Comparison of ENCODE assay signal across 5 mouse cellular contexts in the genomic region with DNA sequence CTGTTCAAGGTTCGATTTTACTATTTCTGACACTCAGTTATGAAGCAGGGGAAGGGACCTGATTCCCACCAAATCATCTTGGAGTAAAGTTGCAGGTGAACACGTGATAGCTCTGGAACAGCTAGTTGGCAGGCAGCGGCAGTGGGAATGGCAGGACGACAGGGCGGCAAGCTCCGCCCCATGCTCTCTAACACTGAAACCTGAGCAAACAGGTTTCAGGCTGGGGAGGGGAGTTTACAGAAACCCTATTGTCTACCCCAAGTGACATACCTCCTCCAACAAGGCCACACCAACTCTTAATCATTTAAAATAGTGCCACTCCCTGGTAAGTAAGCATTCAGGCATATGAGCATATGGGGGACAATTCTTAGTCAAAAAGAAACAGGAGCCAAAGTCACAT.
DNase-seq lines count a peak whose midpoint lies in the region; TF ChIP-seq lines count a peak whose summit lies in the region.
"Not testable (repeated sequence)": the region's sequence is repeated elsewhere in the genome, so short reads cannot be mapped to it uniquely, and the experiment has no call there.

No protein-coding gene starts in this region.

- peaks cover 59% of the 10 kb centered on the region for H3K4me1 ChIP-seq in E14TG2a.4 (replicated peaks; ENCODE audit: low read depth, low read length)
- not testable (repeated sequence) for H3K4me1 ChIP-seq in ES-Bruce4 (ENCODE audit: control insufficient read depth, insufficient read depth, low read length)

- H3K27me3 ChIP-seq in E14TG2a.4 (ENCODE audit: insufficient read depth, low read length), result peaks cover 11% of the 10 kb centered on the region
- not testable (repeated sequence) for H3K27me3 ChIP-seq in ES-Bruce4 (ENCODE audit: control insufficient read depth, insufficient read depth, low read length, poor library complexity, severe bottlenecking)

- not testable (repeated sequence) for TF ChIP-seq POLR2A in ES-Bruce4 (IDR thresholded peaks at IDR 0.05; ENCODE audit: insufficient read depth, low read length)

- peak; percentile 75; the same call in 1 of the 2 replicates for TF ChIP-seq EP300 in ES-Bruce4 (IDR thresholded peaks at IDR 0.05; ENCODE audit: insufficient read depth, low read depth, low read length)

- H3K9me3 ChIP-seq in E14TG2a.4 (ENCODE audit: low read length), result peaks cover 28% of the 10 kb centered on the region
- not testable (repeated sequence) for H3K9me3 ChIP-seq in ES-Bruce4 (replicated peaks; ENCODE audit: control insufficient read depth, insufficient read depth, low read length, poor library complexity, severe bottlenecking)

- not testable (repeated sequence) for H3K36me3 ChIP-seq in E14TG2a.4 (ENCODE audit: insufficient read depth, low read length); ES-Bruce4 (ENCODE audit: control insufficient read depth, insufficient read depth, low read length, poor library complexity, severe bottlenecking)

- H3K4me3 ChIP-seq in E14TG2a.4 (replicated peaks; ENCODE audit: low read length), result peak overlapping the region; percentile 29; the same call in 1 of the 2 replicates
- not testable (repeated sequence) for H3K4me3 ChIP-seq in ES-Bruce4 (ENCODE audit: low read depth, low read length)

- H3K27ac ChIP-seq in ES-Bruce4 (ENCODE audit: insufficient read depth, low read length), result 0 out of 2 replicates have a peak overlapping the region, but pooled peaks have one; percentile 20

- TF ChIP-seq CTCF in E14TG2a.4 (conservative IDR thresholded peaks at IDR 0.05; ENCODE audit: low read length); ES-Bruce4 (IDR thresholded peaks at IDR 0.05; ENCODE audit: low read depth, low read length): not testable (repeated sequence)

- not testable (repeated sequence) for H3K9ac ChIP-seq in ES-Bruce4 (ENCODE audit: low read depth, poor library complexity, severe bottlenecking)

- DNase-seq in ES-CJ7 (ENCODE audit: low read depth, low spot score) (peak; percentile 87), R1 (ENCODE audit: low read depth, low spot score) (peak; percentile 81), ZHBTc4 (ENCODE audit: low read depth, low spot score) (peak; percentile 89)
